Mouse (Mus musculus): ENCODE results near the gene Ripor2. TPM values are rescaled to one million over a fixed set of nuclear protein-coding genes. Genes with fewer than 3 reads are reported as not detected.

Gene Ripor2
- polyA plus RNA-seq, 1 experiment from 2014 or later, result 10.4 TPM

DNA sequence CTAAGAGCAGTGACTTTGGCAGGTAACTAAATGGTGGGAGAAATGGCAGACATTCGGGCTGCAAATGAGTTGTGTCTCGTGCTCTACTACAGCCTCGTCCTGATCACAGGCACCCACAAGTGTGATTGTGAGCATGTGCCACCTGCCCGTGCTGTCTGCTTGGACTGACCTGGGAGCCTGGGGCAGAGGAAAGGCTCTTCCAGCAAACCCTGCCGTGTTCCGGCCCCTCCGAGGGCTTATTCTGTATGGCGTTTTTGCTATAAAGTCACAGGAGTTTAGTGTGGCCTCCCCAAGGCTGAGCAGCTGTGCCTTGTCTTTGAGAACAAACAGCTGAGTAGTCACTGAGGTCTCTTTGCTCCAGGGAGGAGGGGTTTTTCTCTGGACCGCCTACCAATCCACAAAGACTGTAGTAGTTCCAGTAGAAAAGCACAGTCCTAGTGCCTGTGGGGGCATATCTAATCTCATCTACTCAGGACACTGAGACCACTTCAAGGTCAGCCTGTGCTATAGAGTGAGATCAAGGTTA is 132.4 kb downstream of the Ripor2 start:
- no peaks in the 10 kb centered on the region for H3K36me3 ChIP-seq (ENCODE audit: control insufficient read depth, insufficient read depth, low read length)
- 87% methylated on average over 9 of the region's 9 CpGs for WGBS

DNA sequence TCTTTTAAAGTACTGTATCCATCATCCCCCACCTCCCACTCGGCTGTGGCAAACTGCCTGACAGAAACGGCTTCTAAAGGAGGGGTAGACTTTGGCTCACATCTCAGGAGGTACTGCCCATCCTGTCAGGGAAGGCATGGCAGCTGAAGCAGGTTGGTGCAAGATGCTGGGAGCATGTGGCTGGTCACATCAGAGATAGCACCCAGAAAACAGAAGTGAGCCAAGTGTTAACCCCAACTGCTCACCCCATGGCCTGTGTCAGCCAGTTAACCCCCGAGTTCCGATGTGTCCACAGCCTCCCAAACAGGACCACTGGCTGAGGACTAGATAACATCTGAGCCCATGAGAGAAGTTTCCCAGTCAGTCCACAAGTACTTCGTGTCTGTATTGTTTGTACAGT is 133.6 kb downstream of the Ripor2 start:
- Histone ChIP-seq H3K27ac (ENCODE audit: low read depth, low read length) (no peak overlapping the region), H3K4me3 (ENCODE audit: low read depth, low read length) (no peak overlapping the region), H3K9me3 (ENCODE audit: control insufficient read depth, low read length) (no peaks in the 10 kb centered on the region), H3K9ac (ENCODE audit: low read depth, low read length) (no peak overlapping the region), H3K4me2 (replicated peaks; ENCODE audit: low read depth, low read length) (no peak overlapping the region), H3K36me3 (ENCODE audit: control insufficient read depth, insufficient read depth, low read length) (no peaks in the 10 kb centered on the region), H3K4me1 (replicated peaks; ENCODE audit: control insufficient read depth, insufficient read depth, low read length) (no peaks in the 10 kb centered on the region), H3K27me3 (ENCODE audit: control insufficient read depth, insufficient read depth, low read length) (no peaks in the 10 kb centered on the region)
- DNase-seq (ENCODE audit: low spot score) (no peak), ATAC-seq (ENCODE audit: low FRiP score) (no peak)
- 52% methylated on average over 5 of the region's 5 CpGs for WGBS

More for the DNA sequence above, 132.4 kb downstream of the Ripor2 start:
- Histone ChIP-seq H3K9ac (ENCODE audit: low read depth, low read length) (no peak overlapping the region), H3K4me3 (ENCODE audit: low read depth, low read length) (no peak overlapping the region), H3K9me3 (ENCODE audit: control insufficient read depth, low read length) (no peaks in the 10 kb centered on the region), H3K4me1 (replicated peaks; ENCODE audit: control insufficient read depth, insufficient read depth, low read length) (no peaks in the 10 kb centered on the region), H3K4me2 (replicated peaks; ENCODE audit: low read depth, low read length) (no peak overlapping the region), H3K27ac (ENCODE audit: low read depth, low read length) (no peak overlapping the region), H3K27me3 (ENCODE audit: control insufficient read depth, insufficient read depth, low read length) (no peaks in the 10 kb centered on the region)
- ATAC-seq (ENCODE audit: low FRiP score) (no peak), DNase-seq (ENCODE audit: low spot score) (no peak)

- 81% methylated on average over 9 of the region's 9 CpGs for WGBS
- H3K9ac ChIP-seq (ENCODE audit: low read depth, low read length), result no peak overlapping the region
- no peak for ATAC-seq (ENCODE audit: low FRiP score)
Measured at GRCm38 (mm10) chr13:24716441-24716840, 134.5 kb downstream of the Ripor2 start.

GRCm38 (mm10) chr13:24717677-24718076 is 135.7 kb downstream of the Ripor2 start:
- ATAC-seq (ENCODE audit: low FRiP score), result no peak
- H3K27ac ChIP-seq (ENCODE audit: low read depth, low read length), result no peak overlapping the region
- no peaks in the 10 kb centered on the region for H3K36me3 ChIP-seq (ENCODE audit: control insufficient read depth, insufficient read depth, low read length)
- no peak overlapping the region for H3K4me2 ChIP-seq (replicated peaks; ENCODE audit: low read depth, low read length)
- WGBS, result 75% methylated on average over 7 of the region's 7 CpGs
- no peaks in the 10 kb centered on the region for H3K4me1 ChIP-seq (replicated peaks; ENCODE audit: control insufficient read depth, insufficient read depth, low read length)
- no peaks in the 10 kb centered on the region for H3K9me3 ChIP-seq (ENCODE audit: control insufficient read depth, low read length)
- H3K9ac ChIP-seq (ENCODE audit: low read depth, low read length), result no peak overlapping the region
- no peak overlapping the region for H3K4me3 ChIP-seq (ENCODE audit: low read depth, low read length)
- DNase-seq (ENCODE audit: low spot score), result no peak
- no peaks in the 10 kb centered on the region for H3K27me3 ChIP-seq (ENCODE audit: control insufficient read depth, insufficient read depth, low read length)

More at GRCm38 (mm10) chr13:24716441-24716840, 134.5 kb downstream of the Ripor2 start:
- H3K27me3 ChIP-seq (ENCODE audit: control insufficient read depth, insufficient read depth, low read length), result no peaks in the 10 kb centered on the region
- DNase-seq (ENCODE audit: low spot score), result no peak
- H3K27ac ChIP-seq (ENCODE audit: low read depth, low read length), result no peak overlapping the region
- H3K4me3 ChIP-seq (ENCODE audit: low read depth, low read length), result no peak overlapping the region
- no peaks in the 10 kb centered on the region for H3K4me1 ChIP-seq (replicated peaks; ENCODE audit: control insufficient read depth, insufficient read depth, low read length)
- no peaks in the 10 kb centered on the region for H3K36me3 ChIP-seq (ENCODE audit: control insufficient read depth, insufficient read depth, low read length)
- H3K4me2 ChIP-seq (replicated peaks; ENCODE audit: low read depth, low read length), result no peak overlapping the region
- H3K9me3 ChIP-seq (ENCODE audit: control insufficient read depth, low read length), result no peaks in the 10 kb centered on the region

DNA sequence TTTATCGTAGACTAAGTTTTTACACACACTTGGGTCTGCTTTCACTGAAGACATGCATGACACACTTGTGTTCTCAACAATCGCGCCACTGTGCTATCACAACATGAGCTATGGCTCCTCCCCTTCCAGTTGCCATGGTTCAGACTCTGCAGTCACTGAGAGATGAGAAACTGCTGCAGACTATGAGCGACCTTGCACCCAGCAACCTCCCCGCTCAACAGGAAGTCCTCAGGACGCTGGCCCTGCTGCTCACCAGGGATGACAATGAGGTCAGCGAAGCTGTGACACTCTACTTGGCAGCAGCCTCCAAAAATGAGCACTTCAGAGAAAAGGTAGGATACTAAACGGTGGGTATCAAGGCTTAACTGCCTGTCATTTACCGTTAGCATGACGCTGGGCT is 139.5 kb downstream of the Ripor2 start:
- Histone ChIP-seq H3K4me3 (ENCODE audit: low read depth, low read length) (no peak overlapping the region), H3K36me3 (ENCODE audit: control insufficient read depth, insufficient read depth, low read length) (no peaks in the 10 kb centered on the region), H3K9ac (ENCODE audit: low read depth, low read length) (no peak overlapping the region), H3K9me3 (ENCODE audit: control insufficient read depth, low read length) (no peaks in the 10 kb centered on the region), H3K27ac (ENCODE audit: low read depth, low read length) (no peak overlapping the region), H3K27me3 (ENCODE audit: control insufficient read depth, insufficient read depth, low read length) (no peaks in the 10 kb centered on the region), H3K4me2 (replicated peaks; ENCODE audit: low read depth, low read length) (no peak overlapping the region), H3K4me1 (replicated peaks; ENCODE audit: control insufficient read depth, insufficient read depth, low read length) (no peaks in the 10 kb centered on the region)
- WGBS, result 73% methylated on average over 10 of the region's 10 CpGs
- DNase-seq (ENCODE audit: low spot score), result no peak
- no peak for ATAC-seq (ENCODE audit: low FRiP score)

DNA sequence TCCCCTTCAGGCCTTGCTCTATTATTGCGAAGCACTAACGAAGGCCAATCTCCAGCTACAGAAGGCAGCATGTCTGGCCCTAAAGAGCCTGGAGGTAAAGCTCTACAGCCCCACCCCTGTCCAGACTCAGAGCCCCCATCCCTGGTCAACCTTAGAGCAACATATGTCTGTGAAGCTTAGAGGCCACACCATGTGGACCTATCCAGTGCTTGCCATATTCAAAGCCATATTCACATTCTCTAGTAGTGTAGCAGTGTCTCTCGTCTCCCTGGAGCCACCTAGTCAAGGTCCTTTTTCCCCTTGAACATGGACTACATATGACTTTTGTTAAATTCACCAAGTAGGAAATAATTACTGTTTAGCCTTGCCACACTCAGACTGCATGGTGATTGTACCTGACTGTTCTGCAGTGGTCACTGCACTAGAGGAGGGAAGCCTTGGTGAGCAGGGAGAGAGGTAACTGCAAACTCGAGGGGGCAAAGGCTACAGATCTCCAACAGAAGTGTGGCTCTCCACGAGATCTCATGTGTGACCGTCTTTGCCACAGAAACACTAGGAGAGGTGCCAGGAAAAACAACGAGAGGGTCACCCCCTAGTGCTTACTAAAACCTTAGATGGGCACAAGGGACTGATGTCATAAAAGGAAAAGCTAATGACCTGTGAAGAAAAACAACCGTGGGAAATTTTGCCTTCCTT is 141.9 kb downstream of the Ripor2 start:
- no peaks in the 10 kb centered on the region for H3K36me3 ChIP-seq (ENCODE audit: control insufficient read depth, insufficient read depth, low read length)
- DNase-seq (ENCODE audit: low spot score) (no peak), ATAC-seq (ENCODE audit: low FRiP score) (no peak)
- 50% methylated on average over 8 of the region's 8 CpGs for WGBS
- no peaks in the 10 kb centered on the region for H3K27me3 ChIP-seq (ENCODE audit: control insufficient read depth, insufficient read depth, low read length)
- H3K9me3 ChIP-seq (ENCODE audit: control insufficient read depth, low read length), result no peaks in the 10 kb centered on the region
- H3K9ac ChIP-seq (ENCODE audit: low read depth, low read length), result no peak overlapping the region
- no peaks in the 10 kb centered on the region for H3K4me1 ChIP-seq (replicated peaks; ENCODE audit: control insufficient read depth, insufficient read depth, low read length)
- no peak overlapping the region for H3K4me2 ChIP-seq (replicated peaks; ENCODE audit: low read depth, low read length)
- no peak overlapping the region for H3K4me3 ChIP-seq (ENCODE audit: low read depth, low read length)
- H3K27ac ChIP-seq (ENCODE audit: low read depth, low read length), result no peak overlapping the region

DNA sequence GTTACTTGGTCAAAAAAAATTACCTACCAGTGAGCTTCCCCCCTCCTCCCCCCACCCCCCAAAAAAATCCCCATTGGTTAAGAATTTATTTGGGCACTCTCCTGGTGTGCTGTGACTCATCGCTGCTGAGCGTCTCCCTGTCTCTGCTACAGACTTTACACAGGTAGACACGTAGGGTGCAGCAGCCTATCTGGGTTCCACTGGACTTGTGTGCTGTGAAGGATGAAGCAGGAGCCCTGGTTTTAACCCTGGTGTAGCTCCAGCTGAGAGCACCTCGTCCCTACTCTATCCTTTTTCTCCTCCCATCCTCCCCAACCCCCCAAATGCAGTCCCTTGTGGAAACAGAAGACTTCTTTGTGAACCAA is 142.4 kb downstream of the Ripor2 start:
- ATAC-seq (ENCODE audit: low FRiP score), result no peak
- H3K4me3 ChIP-seq (ENCODE audit: low read depth, low read length), result no peak overlapping the region
- H3K27me3 ChIP-seq (ENCODE audit: control insufficient read depth, insufficient read depth, low read length), result no peaks in the 10 kb centered on the region
- no peak overlapping the region for H3K4me2 ChIP-seq (replicated peaks; ENCODE audit: low read depth, low read length)
- 44% methylated on average over 4 of the region's 4 CpGs for WGBS
- H3K9me3 ChIP-seq (ENCODE audit: control insufficient read depth, low read length), result no peaks in the 10 kb centered on the region
- no peak overlapping the region for H3K9ac ChIP-seq (ENCODE audit: low read depth, low read length)
- no peaks in the 10 kb centered on the region for H3K36me3 ChIP-seq (ENCODE audit: control insufficient read depth, insufficient read depth, low read length)
- DNase-seq (ENCODE audit: low spot score), result no peak
- no peaks in the 10 kb centered on the region for H3K4me1 ChIP-seq (replicated peaks; ENCODE audit: control insufficient read depth, insufficient read depth, low read length)
- no peak overlapping the region for H3K27ac ChIP-seq (ENCODE audit: low read depth, low read length)

GRCm38 (mm10) chr13:24729128-24729527 is 147.1 kb downstream of the Ripor2 start:
- H3K27ac ChIP-seq (ENCODE audit: low read depth, low read length), result no peak overlapping the region
- ATAC-seq (ENCODE audit: low FRiP score) (no peak), DNase-seq (ENCODE audit: low spot score) (no peak)
- H3K4me2 ChIP-seq (replicated peaks; ENCODE audit: low read depth, low read length), result no peak overlapping the region
- no peaks in the 10 kb centered on the region for H3K36me3 ChIP-seq (ENCODE audit: control insufficient read depth, insufficient read depth, low read length)
- no peak overlapping the region for H3K4me3 ChIP-seq (ENCODE audit: low read depth, low read length)
- no peak overlapping the region for H3K9ac ChIP-seq (ENCODE audit: low read depth, low read length)
- H3K4me1 ChIP-seq (replicated peaks; ENCODE audit: control insufficient read depth, insufficient read depth, low read length), result no peaks in the 10 kb centered on the region
- H3K9me3 ChIP-seq (ENCODE audit: control insufficient read depth, low read length), result no peaks in the 10 kb centered on the region
- WGBS, result 89% methylated on average over 5 of the region's 5 CpGs
- no peaks in the 10 kb centered on the region for H3K27me3 ChIP-seq (ENCODE audit: control insufficient read depth, insufficient read depth, low read length)

GRCm38 (mm10) chr13:24734502-24734901 is 152.5 kb downstream of the Ripor2 start:
- DNase-seq (ENCODE audit: low spot score) (no peak), ATAC-seq (ENCODE audit: low FRiP score) (no peak)
- no peaks in the 10 kb centered on the region for H3K4me1 ChIP-seq (replicated peaks; ENCODE audit: control insufficient read depth, insufficient read depth, low read length)
- H3K27me3 ChIP-seq (ENCODE audit: control insufficient read depth, insufficient read depth, low read length), result no peaks in the 10 kb centered on the region
- H3K9me3 ChIP-seq (ENCODE audit: control insufficient read depth, low read length), result no peaks in the 10 kb centered on the region
- H3K4me2 ChIP-seq (replicated peaks; ENCODE audit: low read depth, low read length), result no peak overlapping the region
- 92% methylated on average over 5 of the region's 5 CpGs for WGBS
- H3K36me3 ChIP-seq (ENCODE audit: control insufficient read depth, insufficient read depth, low read length), result no peaks in the 10 kb centered on the region
- H3K27ac ChIP-seq (ENCODE audit: low read depth, low read length), result no peak overlapping the region
- H3K4me3 ChIP-seq (ENCODE audit: low read depth, low read length), result no peak overlapping the region
- no peak overlapping the region for H3K9ac ChIP-seq (ENCODE audit: low read depth, low read length)
